Mouse (Mus musculus): ENCODE measurements around the gene Elf2. TPM values are rescaled to one million over a fixed set of nuclear protein-coding genes. Genes with fewer than 3 reads are reported as not detected.

The Elf2 gene
- polyA plus RNA-seq, 2 experiments = 59.3 to 61.4 TPM

DNA sequence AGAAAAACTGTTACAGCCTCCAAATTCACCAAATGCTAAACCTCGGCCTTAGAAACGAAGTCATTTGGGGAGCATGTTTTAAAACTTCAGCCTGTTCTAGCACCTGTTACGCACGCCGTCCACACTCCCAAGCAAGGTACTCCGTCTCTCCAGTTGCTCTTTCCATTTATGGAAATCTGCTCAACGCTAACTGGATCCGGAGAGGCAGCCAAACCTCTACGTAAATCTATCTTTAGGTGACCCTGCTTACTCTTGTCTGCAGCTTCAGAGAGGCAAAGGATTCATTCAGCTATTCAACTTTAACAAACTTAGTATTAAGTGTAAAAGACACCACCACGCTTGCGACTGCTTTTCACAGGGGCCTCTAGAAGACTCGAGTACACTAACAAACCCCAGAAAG, 72.0 kb downstream of the Elf2 start:
- no peak for DNase-seq (ENCODE audit: low spot score)
- no peak for TF ChIP-seq POLR2A (IDR thresholded peaks at IDR 0.05; ENCODE audit: borderline replicate concordance, extremely low read depth, insufficient read depth, insufficient read length)

DNA sequence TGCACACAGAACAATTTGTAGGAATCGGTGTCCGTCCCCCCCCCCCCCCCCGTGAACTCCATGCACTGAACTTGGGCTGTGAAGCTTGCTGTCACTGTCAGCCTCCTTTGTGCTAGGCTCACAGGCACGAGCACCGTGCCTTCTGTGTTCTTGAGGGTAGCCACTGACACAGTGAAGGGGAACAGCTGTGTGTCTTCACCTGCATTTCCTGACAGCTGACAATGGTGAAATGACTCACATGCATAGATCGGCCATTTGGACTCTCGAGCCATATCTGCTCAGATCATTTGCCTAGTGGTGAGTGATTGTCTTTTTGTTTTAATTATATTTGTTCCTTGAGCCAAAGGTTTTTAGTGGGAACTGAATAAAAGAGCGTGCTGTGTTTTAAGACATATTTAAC, 77.5 kb downstream of the Elf2 start:
- no peak for TF ChIP-seq POLR2A (IDR thresholded peaks at IDR 0.05; ENCODE audit: borderline replicate concordance, extremely low read depth, insufficient read depth, insufficient read length)
- Histone ChIP-seq H3K4me1 (ENCODE audit: control insufficient read depth, insufficient read depth, low read length) (no peaks in the 10 kb centered on the region), H3K36me3 (ENCODE audit: control insufficient read depth, insufficient read depth, low read length) (peaks cover 80% of the 10 kb centered on the region), H3K4me2 (replicated peaks; ENCODE audit: low read depth, low read length, severe bottlenecking) (no peak overlapping the region), H3K9me3 (ENCODE audit: control insufficient read depth, low read length) (no peaks in the 10 kb centered on the region), H3K9ac (ENCODE audit: low read depth, low read length, severe bottlenecking) (no peak overlapping the region), H3K4me3 (replicated peaks; ENCODE audit: low read length) (no peak overlapping the region), H3K27me3 (ENCODE audit: control insufficient read depth, insufficient read depth, low read length) (no peaks in the 10 kb centered on the region), H3K27ac (replicated peaks; ENCODE audit: low read depth, low read length) (no peak overlapping the region)
- no peak for ATAC-seq (ENCODE audit: low FRiP score, low read depth)
- no peak for DNase-seq (ENCODE audit: low spot score)
- WGBS = 91% methylated on average over 8 of the region's 8 CpGs

More for the DNA sequence above, 72.0 kb downstream of the Elf2 start:
- Histone ChIP-seq H3K36me3 (ENCODE audit: control insufficient read depth, insufficient read depth, low read length) (peaks cover 29% of the 10 kb centered on the region), H3K27ac (replicated peaks; ENCODE audit: low read depth, low read length) (peak overlapping the region; percentile 43; the same call in 1 of the 2 replicates), H3K4me1 (ENCODE audit: control insufficient read depth, insufficient read depth, low read length) (0 out of 2 replicates have a peak, but pooled peaks cover 5% of the 10 kb centered on the region), H3K27me3 (ENCODE audit: control insufficient read depth, insufficient read depth, low read length) (no peaks in the 10 kb centered on the region), H3K9ac (ENCODE audit: low read depth, low read length, severe bottlenecking) (no peak overlapping the region), H3K9me3 (ENCODE audit: control insufficient read depth, low read length) (no peaks in the 10 kb centered on the region), H3K4me3 (replicated peaks; ENCODE audit: low read length) (no peak overlapping the region), H3K4me2 (replicated peaks; ENCODE audit: low read depth, low read length, severe bottlenecking) (no peak overlapping the region)
- WGBS = 67% methylated on average over 12 of the region's 12 CpGs
- ATAC-seq (ENCODE audit: low FRiP score, low read depth) = no peak

DNA sequence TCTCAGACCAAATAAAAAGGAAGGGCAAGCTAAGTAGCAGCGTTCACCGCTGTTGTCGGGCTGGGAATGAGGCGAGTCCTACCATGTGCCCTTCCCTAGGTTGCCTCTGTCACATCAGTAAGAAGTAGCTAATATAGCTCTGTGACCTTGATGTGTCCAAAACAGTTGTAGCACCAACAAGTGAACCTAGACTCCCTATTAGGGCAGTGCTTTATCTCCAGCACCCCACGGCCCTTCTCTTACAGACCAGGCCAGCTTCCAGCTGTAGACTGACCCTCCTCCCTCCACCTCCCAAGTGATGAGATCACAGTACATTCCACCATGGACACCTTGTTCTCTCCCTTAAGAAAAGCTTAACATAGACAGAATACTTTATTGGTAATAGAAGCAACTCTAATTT, 82.4 kb downstream of the Elf2 start:
- ATAC-seq (ENCODE audit: low FRiP score, low read depth) (no peak), DNase-seq (ENCODE audit: low spot score) (no peak)
- 86% methylated on average over 5 of the region's 5 CpGs for WGBS
- peaks cover 93% of the 10 kb centered on the region for H3K36me3 ChIP-seq (ENCODE audit: control insufficient read depth, insufficient read depth, low read length)
- no peak overlapping the region for H3K9ac ChIP-seq (ENCODE audit: low read depth, low read length, severe bottlenecking)
- H3K27me3 ChIP-seq (ENCODE audit: control insufficient read depth, insufficient read depth, low read length) = no peaks in the 10 kb centered on the region
- no peak overlapping the region for H3K27ac ChIP-seq (replicated peaks; ENCODE audit: low read depth, low read length)
- no peak overlapping the region for H3K4me3 ChIP-seq (replicated peaks; ENCODE audit: low read length)
- no peak for TF ChIP-seq POLR2A (IDR thresholded peaks at IDR 0.05; ENCODE audit: borderline replicate concordance, extremely low read depth, insufficient read depth, insufficient read length)
- H3K4me2 ChIP-seq (replicated peaks; ENCODE audit: low read depth, low read length, severe bottlenecking) = no peak overlapping the region
- no peaks in the 10 kb centered on the region for H3K9me3 ChIP-seq (ENCODE audit: control insufficient read depth, low read length)
- no peaks in the 10 kb centered on the region for H3K4me1 ChIP-seq (ENCODE audit: control insufficient read depth, insufficient read depth, low read length)

DNA sequence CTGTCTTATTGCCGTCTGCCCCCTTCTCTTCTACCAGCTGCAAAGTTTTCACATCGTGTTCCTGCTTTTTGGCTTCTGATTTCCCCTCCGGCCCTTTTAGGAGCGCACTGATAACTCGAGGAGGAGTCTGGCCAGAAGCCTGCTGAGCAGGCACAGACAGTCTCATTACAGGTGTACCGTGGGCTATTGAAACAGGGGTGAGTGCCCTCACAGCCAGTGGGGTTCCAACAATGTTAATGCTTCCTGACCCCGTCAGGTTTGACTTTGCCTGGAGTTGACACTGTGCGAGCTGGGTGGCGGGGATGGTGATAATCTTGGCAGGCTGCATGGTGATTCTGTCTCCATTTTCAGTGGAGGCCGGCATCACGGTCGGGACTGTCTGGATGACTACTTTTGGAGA, 84.0 kb downstream of the Elf2 start:
- Histone ChIP-seq H3K27me3 (ENCODE audit: control insufficient read depth, insufficient read depth, low read length) (no peaks in the 10 kb centered on the region), H3K9ac (ENCODE audit: low read depth, low read length, severe bottlenecking) (no peak overlapping the region), H3K4me2 (replicated peaks; ENCODE audit: low read depth, low read length, severe bottlenecking) (no peak overlapping the region), H3K4me1 (ENCODE audit: control insufficient read depth, insufficient read depth, low read length) (no peaks in the 10 kb centered on the region), H3K4me3 (replicated peaks; ENCODE audit: low read length) (no peak overlapping the region), H3K9me3 (ENCODE audit: control insufficient read depth, low read length) (no peaks in the 10 kb centered on the region), H3K27ac (replicated peaks; ENCODE audit: low read depth, low read length) (no peak overlapping the region), H3K36me3 (ENCODE audit: control insufficient read depth, insufficient read depth, low read length) (peaks cover 89% of the 10 kb centered on the region)
- 89% methylated on average over 12 of the region's 12 CpGs for WGBS
- no peak for TF ChIP-seq POLR2A (IDR thresholded peaks at IDR 0.05; ENCODE audit: borderline replicate concordance, extremely low read depth, insufficient read depth, insufficient read length)
- no peak for DNase-seq (ENCODE audit: low spot score)
- no peak for ATAC-seq (ENCODE audit: low FRiP score, low read depth)

DNA sequence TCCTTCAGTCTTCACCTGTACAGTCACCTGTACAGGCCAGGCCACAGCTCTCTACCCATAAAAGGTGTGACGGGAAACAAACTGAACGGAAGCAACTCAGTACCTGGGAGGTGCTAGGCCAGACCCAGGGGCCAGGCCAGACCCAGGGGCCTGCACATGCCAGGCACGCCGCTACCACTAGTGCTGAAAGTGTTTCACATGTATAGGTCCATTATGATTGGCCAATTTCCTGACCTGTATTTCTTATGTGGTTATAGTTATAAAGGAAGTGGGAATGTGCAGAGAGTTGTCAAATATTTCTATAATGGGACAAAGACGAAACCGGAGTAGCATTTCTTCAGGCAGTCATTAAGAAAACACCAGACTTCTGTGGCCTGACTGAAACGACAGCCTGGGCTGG, 85.7 kb downstream of the Elf2 start:
- peaks cover 86% of the 10 kb centered on the region for H3K36me3 ChIP-seq (ENCODE audit: control insufficient read depth, insufficient read depth, low read length)
- no peak overlapping the region for H3K9ac ChIP-seq (ENCODE audit: low read depth, low read length, severe bottlenecking)
- no peak overlapping the region for H3K4me2 ChIP-seq (replicated peaks; ENCODE audit: low read depth, low read length, severe bottlenecking)
- no peak for DNase-seq (ENCODE audit: low spot score)
- H3K9me3 ChIP-seq (ENCODE audit: control insufficient read depth, low read length) = no peaks in the 10 kb centered on the region
- H3K4me1 ChIP-seq (ENCODE audit: control insufficient read depth, insufficient read depth, low read length) = no peaks in the 10 kb centered on the region
- no peaks in the 10 kb centered on the region for H3K27me3 ChIP-seq (ENCODE audit: control insufficient read depth, insufficient read depth, low read length)
- WGBS = 88% methylated on average over 7 of the region's 7 CpGs
- TF ChIP-seq POLR2A (IDR thresholded peaks at IDR 0.05; ENCODE audit: borderline replicate concordance, extremely low read depth, insufficient read depth, insufficient read length) = no peak
- H3K4me3 ChIP-seq (replicated peaks; ENCODE audit: low read length) = no peak overlapping the region
- H3K27ac ChIP-seq (replicated peaks; ENCODE audit: low read depth, low read length) = no peak overlapping the region
- ATAC-seq (ENCODE audit: low FRiP score, low read depth) = no peak

All from limb, embryonic 14.5 days (tissue).